Mouse (Mus musculus) midbrain, embryonic 15.5 days (tissue): ENCODE results near the gene B4galt5. TPM values are rescaled to one million over a fixed set of nuclear protein-coding genes. Genes with fewer than 3 reads are reported as not detected.
"Not testable (repeated sequence)": the region's sequence is repeated elsewhere in the genome, so short reads cannot be mapped to it uniquely, and the experiment has no call there.

Experiments used
- ATAC-seq: fragments of 200-750 bp; cut with Nextera tagmentation; replicated peaks from 2 replicates; pipeline ENCODE4 v1.8.0; 2017; ENCODE audit warnings: moderate TSS enrichment
- H3K27ac ChIP-seq: fragments of 300-500 bp; sonication (generic); 2 replicates; pipeline ENCODE4 v1.5.1; 2015; ENCODE audit warnings: mild to moderate bottlenecking, inconsistent platforms
- H3K27me3 ChIP-seq: fragments of 300-500 bp; sonication (generic); replicated peaks from 2 replicates; pipeline ENCODE4 v1.6.1; 2015; ENCODE audit warnings: inconsistent platforms
- H3K36me3 ChIP-seq: fragments of 300-500 bp; sonication (generic); replicated peaks from 2 replicates; pipeline ENCODE4 v1.6.1; 2015; ENCODE audit warnings: inconsistent platforms
- H3K4me1 ChIP-seq: fragments of 300-500 bp; sonication (generic); 2 replicates; pipeline ENCODE4 v1.6.1; 2015; ENCODE audit warnings: inconsistent platforms
- H3K4me2 ChIP-seq: fragments of 300-500 bp; sonication (generic); 2 replicates; pipeline ENCODE4 v1.6.1; 2015; ENCODE audit warnings: inconsistent platforms, mild to moderate bottlenecking, moderate library complexity
- H3K4me3 ChIP-seq: fragments of 300-500 bp; sonication (generic); 2 replicates; pipeline ENCODE4 v1.5.1; 2015; ENCODE audit warnings: mild to moderate bottlenecking, inconsistent platforms
- H3K9ac ChIP-seq: fragments of 300-500 bp; sonication (generic); 2 replicates; pipeline ENCODE4 v1.6.1; 2015; ENCODE audit warnings: mild to moderate bottlenecking, inconsistent platforms
- H3K9me3 ChIP-seq: fragments of 300-500 bp; sonication (generic); 2 replicates; pipeline ENCODE4 v1.6.1; 2016; ENCODE audit warnings: inconsistent platforms
- WGBS: fragments of 180-500 bp; shearing (Covaris S2); methylation state at CpG from one replicate; pipeline ENCODE4 v1.1.7; 2015; ENCODE audit warnings: mixed read lengths; 5-methylcytosine and 5-hydroxymethylcytosine counted together
- polyA plus RNA-seq: library from polyadenylated mRNA; unstranded; fragments of >200 nt; fragmentation: Nextera tagmentation; extraction: Ambion mirVana; gene quantifications from 2 replicates; pipeline ENCODE4 v1.2.1, GENCODE M21; 2015

B4galt5 gene
- 28.3 and 31.8 TPM in 2 replicates for polyA plus RNA-seq

DNA sequence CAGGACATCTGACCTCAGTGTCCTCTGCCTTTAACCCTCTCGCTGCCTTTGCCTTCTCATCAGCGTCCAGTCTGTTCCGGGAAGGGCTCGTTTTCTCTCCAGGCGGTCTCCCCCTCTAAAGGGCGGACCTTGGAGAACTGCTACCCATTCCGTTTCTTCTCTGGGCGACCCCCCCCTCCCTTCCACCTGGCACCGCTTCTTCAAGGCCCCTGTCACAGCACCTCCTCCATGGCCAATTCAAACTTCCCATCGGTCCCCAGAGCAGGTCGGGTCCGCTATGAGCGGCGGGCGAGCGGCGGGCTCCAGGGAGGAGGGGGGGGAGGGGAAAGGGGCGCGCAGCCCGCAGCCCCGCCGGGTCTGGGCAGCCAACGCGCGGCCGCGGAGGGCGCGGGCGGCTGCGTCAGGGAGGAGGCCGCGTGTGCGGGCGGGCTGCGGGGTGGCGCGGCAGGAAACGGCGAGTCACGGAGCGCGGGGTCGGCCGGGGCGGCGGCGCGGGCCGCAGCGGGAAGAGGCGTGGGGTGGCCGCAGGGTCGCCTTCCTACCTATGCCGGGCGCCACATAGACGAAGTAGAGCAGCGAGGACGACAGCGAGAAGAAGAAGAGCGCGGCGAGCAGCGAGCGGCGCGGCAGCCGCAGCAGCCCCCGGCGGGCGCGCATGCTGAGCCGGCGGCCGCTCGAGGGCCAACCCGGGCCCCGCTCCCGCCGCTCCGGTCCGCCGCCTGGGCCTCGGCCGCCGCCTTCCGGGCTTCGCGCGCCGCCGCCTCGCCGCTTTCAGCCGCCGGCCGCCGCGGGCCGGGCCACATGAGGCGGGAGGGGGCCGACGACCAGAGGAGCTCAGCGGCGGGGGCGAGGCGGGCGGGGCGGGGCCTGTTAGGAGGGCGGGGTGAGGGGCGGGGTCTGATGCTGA, at the start of gene B4galt5:
B4galt5 (minus strand) TSS at position 808 of the 907 bp plus-strand sequence.
- Histone ChIP-seq H3K4me1 (peaks cover 33% of the 10 kb centered on the region), H3K27ac (peak within 1 kb of the TSS; percentile 89), H3K4me3 (peak within 1 kb of the TSS; percentile 87), H3K27me3 (no peaks in the 10 kb centered on the region), H3K9me3 (no peaks in the 10 kb centered on the region), H3K4me2 (peak within 1 kb of the TSS; percentile 78), H3K9ac (peak within 1 kb of the TSS; percentile 87), H3K36me3 (no peaks in the 10 kb centered on the region)
- peak; percentile 75 for ATAC-seq
- WGBS: under 1% methylated on average over 78 of the region's 111 CpGs

DNA sequence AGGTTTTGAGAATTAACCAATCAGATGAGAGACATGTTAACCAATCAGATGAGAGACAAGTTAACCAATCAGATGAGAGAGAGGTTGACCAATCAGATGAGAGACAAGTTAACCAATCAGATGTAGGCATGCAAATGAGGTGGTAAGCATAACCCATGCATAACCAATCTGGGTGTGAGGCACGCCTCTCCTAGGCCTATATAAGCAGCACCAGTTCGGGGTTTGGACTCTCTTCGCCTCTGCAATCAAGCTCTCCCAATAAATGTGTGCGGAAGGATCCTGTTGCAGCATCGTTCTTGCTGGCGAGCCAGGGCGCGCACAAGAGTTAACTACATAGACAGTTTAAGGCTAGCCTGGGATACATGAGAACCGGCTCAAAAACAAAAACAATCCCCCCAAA, 47.4 kb upstream of the B4galt5 start:
- H3K9me3 ChIP-seq, H3K27ac ChIP-seq, H3K9ac ChIP-seq, H3K4me3 ChIP-seq, H3K27me3 ChIP-seq, ATAC-seq, H3K4me2 ChIP-seq, H3K36me3 ChIP-seq, H3K4me1 ChIP-seq: not testable (repeated sequence)
- WGBS: 96% methylated on average over 9 of the region's 9 CpGs

DNA sequence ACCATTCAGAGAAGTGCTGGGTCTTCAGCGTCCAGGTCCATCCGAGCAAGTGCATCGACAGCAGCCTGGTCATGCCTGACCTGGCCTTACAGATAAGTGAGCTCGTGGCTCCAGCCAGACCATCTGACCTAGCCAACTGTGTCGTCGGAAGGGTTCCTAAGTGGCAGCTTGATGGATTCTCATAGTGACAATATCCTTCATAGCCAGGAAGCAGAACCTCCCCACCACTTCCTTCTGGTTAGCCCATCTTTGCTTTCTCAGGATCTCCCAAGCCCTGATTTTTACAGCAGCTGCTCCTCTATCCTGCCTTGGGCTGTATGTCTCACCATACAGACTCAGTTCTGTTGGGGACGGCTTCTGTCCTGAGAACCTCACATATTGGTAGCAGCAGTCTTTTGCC, 45.4 kb upstream of the B4galt5 start:
- H3K4me1 ChIP-seq: no peaks in the 10 kb centered on the region
- no peak for ATAC-seq
- H3K9me3 ChIP-seq: no peaks in the 10 kb centered on the region
- H3K4me3 ChIP-seq: no peak overlapping the region
- no peaks in the 10 kb centered on the region for H3K27me3 ChIP-seq
- 91% methylated on average over 7 of the region's 7 CpGs for WGBS
- H3K36me3 ChIP-seq: no peaks in the 10 kb centered on the region
- no peak overlapping the region for H3K27ac ChIP-seq
- H3K4me2 ChIP-seq: no peak overlapping the region
- no peak overlapping the region for H3K9ac ChIP-seq

GRCm38 (mm10) chr2:167386998-167387397, 38.0 kb upstream of the B4galt5 start:
- H3K36me3 ChIP-seq: no peaks in the 10 kb centered on the region
- no peaks in the 10 kb centered on the region for H3K4me1 ChIP-seq
- H3K27ac ChIP-seq: no peak overlapping the region
- H3K27me3 ChIP-seq: no peaks in the 10 kb centered on the region
- H3K9ac ChIP-seq: no peak overlapping the region
- H3K4me3 ChIP-seq: no peak overlapping the region
- ATAC-seq: no peak
- WGBS: 77% methylated on average over 6 of the region's 6 CpGs
- H3K9me3 ChIP-seq: no peaks in the 10 kb centered on the region
- H3K4me2 ChIP-seq: no peak overlapping the region

DNA sequence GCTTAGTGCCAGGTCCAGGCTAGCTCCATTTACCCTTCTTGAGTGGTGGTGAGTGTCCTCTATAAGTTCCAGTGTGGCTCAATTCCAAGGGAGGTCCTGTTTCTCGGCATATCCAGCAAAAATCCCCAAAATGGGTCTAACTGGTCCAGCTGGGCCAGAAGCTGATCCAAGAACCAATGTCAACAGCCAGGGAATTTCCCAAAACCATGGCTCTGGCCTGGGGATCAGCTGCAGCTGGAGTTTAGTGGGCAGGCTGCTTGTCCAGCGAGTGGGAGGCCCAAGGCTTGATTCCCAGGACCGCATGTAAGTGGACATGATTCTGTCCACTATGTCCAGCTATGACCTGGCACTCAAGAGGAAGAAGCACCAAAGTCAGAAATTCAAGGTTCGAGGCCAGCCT, 37.5 kb upstream of the B4galt5 start:
- H3K4me3 ChIP-seq: no peak overlapping the region
- no peaks in the 10 kb centered on the region for H3K27me3 ChIP-seq
- no peak for ATAC-seq
- H3K9ac ChIP-seq: no peak overlapping the region
- H3K4me2 ChIP-seq: no peak overlapping the region
- H3K9me3 ChIP-seq: no peaks in the 10 kb centered on the region
- H3K36me3 ChIP-seq: no peaks in the 10 kb centered on the region
- H3K27ac ChIP-seq: no peak overlapping the region
- H3K4me1 ChIP-seq: no peaks in the 10 kb centered on the region
- WGBS: 81% methylated on average over 4 of the region's 4 CpGs

DNA sequence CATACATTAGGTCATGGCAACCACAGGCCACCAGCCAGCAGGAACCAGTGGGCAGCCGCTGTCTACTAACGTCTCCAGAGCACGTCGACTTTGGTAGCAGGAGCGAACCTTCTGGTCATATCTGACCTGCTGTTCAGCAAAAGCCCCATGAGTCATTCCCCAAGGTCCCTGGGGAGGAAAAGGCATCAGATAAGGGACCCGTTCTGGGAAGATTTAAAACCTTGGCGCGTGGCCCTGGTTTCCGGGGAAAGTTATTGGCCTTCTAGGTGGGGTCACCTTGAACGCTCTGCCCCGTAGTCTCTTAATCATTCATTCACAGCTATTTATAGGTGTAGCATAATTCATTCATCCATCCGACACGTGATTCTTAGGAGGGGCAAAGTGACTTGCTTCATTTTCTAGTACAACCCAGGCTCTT, 34.7 kb upstream of the B4galt5 start:
- Histone ChIP-seq H3K27me3 (no peaks in the 10 kb centered on the region), H3K9me3 (no peaks in the 10 kb centered on the region), H3K4me1 (no peaks in the 10 kb centered on the region), H3K4me2 (no peak overlapping the region), H3K4me3 (no peak overlapping the region), H3K27ac (no peak overlapping the region), H3K9ac (no peak overlapping the region), H3K36me3 (no peaks in the 10 kb centered on the region)
- ATAC-seq: no peak
- WGBS: 90% methylated on average over 13 of the region's 13 CpGs

DNA sequence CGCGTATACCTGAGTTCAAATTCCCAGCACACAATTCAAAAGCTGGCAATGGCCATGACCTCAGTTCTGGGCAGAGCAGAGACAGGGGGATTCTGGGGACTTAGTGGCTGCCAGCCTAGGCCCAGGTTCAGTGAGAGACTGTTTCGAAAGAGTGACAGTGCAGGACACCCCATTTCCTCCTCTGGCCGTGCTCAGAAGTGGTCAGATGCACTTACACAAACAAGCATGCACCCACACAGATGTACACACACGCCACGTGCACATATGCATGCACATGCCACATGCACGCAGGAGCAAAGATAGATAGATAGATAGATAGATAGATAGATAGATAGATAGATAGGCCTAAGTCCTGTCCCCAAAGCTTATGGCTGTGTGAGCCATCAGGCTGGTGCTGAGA, 33.4 kb upstream of the B4galt5 start:
- 86% methylated on average over 7 of the region's 7 CpGs for WGBS
- no peak overlapping the region for H3K9ac ChIP-seq
- no peaks in the 10 kb centered on the region for H3K9me3 ChIP-seq
- H3K4me2 ChIP-seq: no peak overlapping the region
- no peaks in the 10 kb centered on the region for H3K36me3 ChIP-seq
- H3K4me3 ChIP-seq: no peak overlapping the region
- H3K27me3 ChIP-seq: no peaks in the 10 kb centered on the region
- no peaks in the 10 kb centered on the region for H3K4me1 ChIP-seq
- no peak for ATAC-seq
- no peak overlapping the region for H3K27ac ChIP-seq

GRCm38 (mm10) chr2:167381596-167381995, 32.6 kb upstream of the B4galt5 start:
- no peaks in the 10 kb centered on the region for H3K27me3 ChIP-seq
- H3K4me2 ChIP-seq: no peak overlapping the region
- no peaks in the 10 kb centered on the region for H3K4me1 ChIP-seq
- no peak overlapping the region for H3K9ac ChIP-seq
- no peak overlapping the region for H3K4me3 ChIP-seq
- no peaks in the 10 kb centered on the region for H3K36me3 ChIP-seq
- no peak overlapping the region for H3K27ac ChIP-seq
- 79% methylated on average over 7 of the region's 7 CpGs for WGBS
- no peaks in the 10 kb centered on the region for H3K9me3 ChIP-seq
- ATAC-seq: no peak

- H3K27me3 ChIP-seq: no peaks in the 10 kb centered on the region
- no peaks in the 10 kb centered on the region for H3K9me3 ChIP-seq
- H3K4me2 ChIP-seq: no peak overlapping the region
- no peak for ATAC-seq
- H3K4me3 ChIP-seq: no peak overlapping the region
- H3K4me1 ChIP-seq: no peaks in the 10 kb centered on the region
- H3K27ac ChIP-seq: no peak overlapping the region
- no peak overlapping the region for H3K9ac ChIP-seq
- 56% methylated on average over 7 of the region's 7 CpGs for WGBS
- no peaks in the 10 kb centered on the region for H3K36me3 ChIP-seq
Measured at GRCm38 (mm10) chr2:167380615-167381285, 31.8 kb upstream of the B4galt5 start.

DNA sequence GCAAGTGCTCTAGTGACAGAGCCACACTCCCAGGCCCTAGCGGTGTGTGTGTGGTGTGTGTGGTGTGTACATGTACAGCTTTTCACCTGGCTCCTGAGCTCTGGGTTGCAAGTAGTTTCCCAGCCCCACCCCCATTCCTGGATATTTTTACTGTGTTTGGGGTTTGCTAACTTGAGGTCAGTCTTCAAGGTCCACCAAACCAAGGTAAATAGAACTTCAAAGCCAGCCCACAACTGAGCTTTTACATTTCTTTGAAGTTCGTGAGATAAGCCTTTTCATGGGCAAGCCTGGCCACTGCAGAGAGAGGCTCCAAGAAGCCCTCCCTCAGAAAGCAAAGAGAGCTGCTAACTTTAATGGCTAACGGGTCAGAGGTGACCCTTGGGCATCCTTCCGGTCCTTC, 30.0 kb upstream of the B4galt5 start:
- 36% methylated on average over 4 of the region's 4 CpGs for WGBS

DNA sequence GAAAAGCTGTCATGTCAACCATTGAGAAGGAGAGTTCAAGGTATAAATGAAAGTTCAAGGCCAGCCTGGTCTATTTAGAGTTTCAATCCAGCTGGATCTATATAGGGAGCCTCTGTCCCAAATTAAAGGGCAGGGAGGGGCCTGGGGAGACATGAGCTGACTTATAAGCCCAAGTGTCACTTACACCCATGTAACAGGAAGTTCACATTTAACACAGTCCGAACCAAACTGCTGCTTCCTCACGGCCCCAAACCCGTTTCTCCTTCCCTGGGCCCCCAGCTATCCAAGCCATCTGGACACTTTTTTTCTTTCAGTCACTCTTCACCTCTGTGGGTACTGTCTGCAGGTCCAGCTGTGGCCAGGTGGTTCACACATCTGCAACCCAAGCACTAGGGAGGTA, 28.7 kb upstream of the B4galt5 start:
- no peaks in the 10 kb centered on the region for H3K27me3 ChIP-seq
- no peaks in the 10 kb centered on the region for H3K9me3 ChIP-seq
- no peak overlapping the region for H3K27ac ChIP-seq
- WGBS: 89% methylated on average over 3 of the region's 3 CpGs
- no peak for ATAC-seq
- H3K4me3 ChIP-seq: no peak overlapping the region
- no peaks in the 10 kb centered on the region for H3K36me3 ChIP-seq
- H3K9ac ChIP-seq: no peak overlapping the region
- no peaks in the 10 kb centered on the region for H3K4me1 ChIP-seq
- H3K4me2 ChIP-seq: no peak overlapping the region

More for the DNA sequence above, 30.0 kb upstream of the B4galt5 start:
- Histone ChIP-seq H3K4me1 (no peaks in the 10 kb centered on the region), H3K9ac (no peak overlapping the region), H3K4me2 (no peak overlapping the region), H3K4me3 (no peak overlapping the region), H3K36me3 (no peaks in the 10 kb centered on the region), H3K27me3 (no peaks in the 10 kb centered on the region), H3K27ac (no peak overlapping the region), H3K9me3 (no peaks in the 10 kb centered on the region)
- no peak for ATAC-seq

DNA sequence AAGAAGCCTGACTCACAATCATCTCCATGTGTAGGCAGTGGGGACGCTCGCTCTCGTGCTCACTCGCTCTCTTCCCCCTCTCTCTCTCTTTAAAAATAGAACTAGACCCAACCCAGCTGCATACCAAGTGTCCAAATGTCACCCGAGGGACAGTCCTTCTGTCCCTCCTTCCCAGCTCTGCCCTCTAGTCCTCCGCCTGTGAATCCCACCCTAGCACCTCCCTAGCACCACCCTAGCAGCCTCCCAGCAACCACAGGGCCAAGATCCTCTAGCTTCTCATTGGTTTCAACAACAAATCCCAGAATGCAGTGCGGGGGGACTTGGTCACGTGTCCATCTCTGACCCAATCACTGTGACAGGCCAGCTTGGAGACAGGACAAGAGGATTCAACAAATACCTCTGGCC, 27.2 kb upstream of the B4galt5 start:
- H3K4me1 ChIP-seq: no peaks in the 10 kb centered on the region
- H3K36me3 ChIP-seq: no peaks in the 10 kb centered on the region
- H3K9me3 ChIP-seq: no peaks in the 10 kb centered on the region
- H3K27ac ChIP-seq: no peak overlapping the region
- WGBS: 79% methylated on average over 8 of the region's 8 CpGs
- no peaks in the 10 kb centered on the region for H3K27me3 ChIP-seq
- H3K9ac ChIP-seq: no peak overlapping the region
- no peak overlapping the region for H3K4me3 ChIP-seq
- H3K4me2 ChIP-seq: no peak overlapping the region
- ATAC-seq: no peak
